Mouse (Mus musculus): Measurements from ENCODE around the gene Tmc1. TPM values are rescaled to one million over a fixed set of nuclear protein-coding genes. Genes with fewer than 3 reads are reported as not detected.

Gene Tmc1
- polyA plus RNA-seq, 1 experiment: not detected

DNA sequence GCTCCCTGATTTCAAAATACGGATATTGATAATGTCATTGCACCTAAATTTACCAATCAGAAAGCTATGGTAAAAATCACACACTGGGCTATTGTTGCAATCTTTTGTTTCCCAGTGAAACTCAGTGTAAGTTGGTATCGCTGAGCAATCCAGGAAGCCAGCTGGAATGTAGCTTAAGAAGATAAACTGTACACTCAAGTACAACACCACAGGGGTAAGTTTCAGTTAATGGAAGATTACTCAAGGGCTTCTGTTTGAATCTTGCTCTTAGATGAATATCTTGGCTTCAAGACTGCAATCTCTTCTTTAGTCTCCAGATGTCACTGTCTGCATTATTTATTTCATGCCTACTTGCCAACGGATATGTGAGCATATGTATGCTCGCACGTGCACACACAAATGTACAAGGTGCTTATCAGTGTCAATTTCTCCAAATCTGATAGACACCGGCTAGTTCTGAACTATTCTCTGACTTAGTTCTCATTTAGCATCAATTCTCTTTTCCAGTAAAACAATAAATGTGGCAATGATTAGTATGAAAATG lies 156.4 kb downstream of the Tmc1 start:
- H3K4me3 ChIP-seq: no peak overlapping the region
- TF ChIP-seq POLR2AphosphoS2 (IDR thresholded peaks at IDR 0.05; ENCODE audit: insufficient read length, low read depth) (no peak), POLR2A (IDR thresholded peaks at IDR 0.05; ENCODE audit: insufficient read length, low read depth) (no peak), E2F4 (IDR thresholded peaks at IDR 0.05; ENCODE audit: insufficient read depth) (no peak), USF1 (IDR thresholded peaks at IDR 0.05; ENCODE audit: low read depth) (no peak), MYOD1 (IDR thresholded peaks at IDR 0.05; ENCODE audit: control insufficient read depth in 1 of 3, insufficient read length in 2 of 3, low read depth in 2 of 3) (no peak), TCF12 (IDR thresholded peaks at IDR 0.05; ENCODE audit: insufficient read depth, poor library complexity, severe bottlenecking) (no peak), TCF3 (IDR thresholded peaks at IDR 0.05; ENCODE audit: insufficient read length, low read depth) (no peak), REST (IDR thresholded peaks at IDR 0.05; ENCODE audit: insufficient read depth, insufficient read length) (no peak), MYOG (IDR thresholded peaks at IDR 0.05; ENCODE audit: control insufficient read depth in 1 of 3, insufficient read depth in 1 of 3, insufficient read length in 2 of 3, low read depth in 2 of 3) (no peak), MAX (IDR thresholded peaks at IDR 0.05; ENCODE audit: low read depth) (no peak), SRF (IDR thresholded peaks at IDR 0.05; ENCODE audit: control insufficient read depth, insufficient read length, low read depth) (no peak), CEBPB (IDR thresholded peaks at IDR 0.05; ENCODE audit: insufficient read depth, poor library complexity, severe bottlenecking) (no peak)
- no peaks in the 10 kb centered on the region for H3K27me3 ChIP-seq (ENCODE audit: control insufficient read depth, insufficient read depth, insufficient read length)
- no peak overlapping the region for H3ac ChIP-seq (ENCODE audit: control insufficient read depth, insufficient read length)
- no peaks in the 10 kb centered on the region for H3K36me3 ChIP-seq (ENCODE audit: control insufficient read depth, insufficient read depth)
- no peak overlapping the region for H3K4me2 ChIP-seq (ENCODE audit: low read depth)
- H3K79me2 ChIP-seq (ENCODE audit: control insufficient read depth, insufficient read depth): no peaks in the 10 kb centered on the region

DNA sequence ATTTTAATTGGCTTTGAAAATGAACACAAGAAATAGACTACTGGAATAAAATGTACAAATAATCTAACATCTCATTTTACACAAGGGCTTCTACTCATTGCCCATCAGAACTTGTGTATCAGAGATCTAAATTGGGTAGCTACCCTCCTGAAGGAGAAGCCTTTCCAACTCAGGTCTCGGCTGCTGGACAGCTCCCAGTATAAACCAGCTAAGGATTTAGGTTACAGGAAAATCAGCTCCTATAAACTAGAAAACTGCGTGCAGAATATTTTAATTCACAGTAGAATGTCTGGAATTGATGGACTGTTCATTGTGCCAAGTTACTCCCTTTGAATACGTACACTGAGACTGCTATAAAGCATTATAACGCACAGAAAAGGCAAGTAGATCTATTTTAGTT lies 158.0 kb downstream of the Tmc1 start:
- no peak for TF ChIP-seq CEBPB (IDR thresholded peaks at IDR 0.05; ENCODE audit: insufficient read depth, poor library complexity, severe bottlenecking)
- no peak for TF ChIP-seq E2F4 (IDR thresholded peaks at IDR 0.05; ENCODE audit: insufficient read depth)
- no peak for TF ChIP-seq MYOG (IDR thresholded peaks at IDR 0.05; ENCODE audit: control insufficient read depth in 1 of 3, insufficient read depth in 1 of 3, insufficient read length in 2 of 3, low read depth in 2 of 3)
- TF ChIP-seq POLR2AphosphoS2 (IDR thresholded peaks at IDR 0.05; ENCODE audit: insufficient read length, low read depth): no peak
- no peak for TF ChIP-seq TCF12 (IDR thresholded peaks at IDR 0.05; ENCODE audit: insufficient read depth, poor library complexity, severe bottlenecking)
- TF ChIP-seq USF1 (IDR thresholded peaks at IDR 0.05; ENCODE audit: low read depth): no peak
- TF ChIP-seq TCF3 (IDR thresholded peaks at IDR 0.05; ENCODE audit: insufficient read length, low read depth): no peak
- no peak for TF ChIP-seq MAX (IDR thresholded peaks at IDR 0.05; ENCODE audit: low read depth)
- no peak for TF ChIP-seq MYOD1 (IDR thresholded peaks at IDR 0.05; ENCODE audit: control insufficient read depth in 1 of 3, insufficient read length in 2 of 3, low read depth in 2 of 3)
- no peak for TF ChIP-seq SRF (IDR thresholded peaks at IDR 0.05; ENCODE audit: control insufficient read depth, insufficient read length, low read depth)
- no peak for TF ChIP-seq POLR2A (IDR thresholded peaks at IDR 0.05; ENCODE audit: insufficient read length, low read depth)
- TF ChIP-seq REST (IDR thresholded peaks at IDR 0.05; ENCODE audit: insufficient read depth, insufficient read length): no peak
- Histone ChIP-seq H3K4me3 (no peak overlapping the region), H3ac (ENCODE audit: control insufficient read depth, insufficient read length) (no peak overlapping the region), H3K79me2 (ENCODE audit: control insufficient read depth, insufficient read depth) (no peaks in the 10 kb centered on the region), H3K4me2 (ENCODE audit: low read depth) (no peak overlapping the region), H3K27me3 (ENCODE audit: control insufficient read depth, insufficient read depth, insufficient read length) (no peaks in the 10 kb centered on the region), H3K36me3 (ENCODE audit: control insufficient read depth, insufficient read depth) (no peaks in the 10 kb centered on the region)

DNA sequence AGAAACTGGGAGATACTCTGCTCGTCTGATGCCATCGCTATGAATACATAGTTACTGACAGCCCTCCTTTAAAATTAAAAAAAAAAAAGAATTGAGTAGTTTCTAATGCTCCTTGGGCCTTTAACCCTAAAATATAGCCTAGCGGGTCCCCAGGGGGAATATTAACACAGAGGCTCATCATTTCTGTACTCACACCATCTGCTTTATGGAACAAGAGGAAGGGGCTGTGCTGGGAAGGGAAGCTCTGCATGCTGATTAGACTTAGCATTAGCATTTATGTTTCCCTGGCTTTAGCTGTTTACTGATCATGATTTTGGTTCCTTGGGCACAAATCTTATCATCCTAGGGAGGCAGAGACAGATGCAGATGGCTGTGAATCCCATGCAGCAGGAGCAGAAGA lies 159.0 kb downstream of the Tmc1 start:
- no peaks in the 10 kb centered on the region for H3K79me2 ChIP-seq (ENCODE audit: control insufficient read depth, insufficient read depth)
- no peak overlapping the region for H3K4me2 ChIP-seq (ENCODE audit: low read depth)
- no peak for TF ChIP-seq MYOD1 (IDR thresholded peaks at IDR 0.05; ENCODE audit: control insufficient read depth in 1 of 3, insufficient read length in 2 of 3, low read depth in 2 of 3)
- TF ChIP-seq MYOG (IDR thresholded peaks at IDR 0.05; ENCODE audit: control insufficient read depth in 1 of 3, insufficient read depth in 1 of 3, insufficient read length in 2 of 3, low read depth in 2 of 3): no peak
- TF ChIP-seq POLR2A (IDR thresholded peaks at IDR 0.05; ENCODE audit: insufficient read length, low read depth): no peak
- TF ChIP-seq MAX (IDR thresholded peaks at IDR 0.05; ENCODE audit: low read depth): no peak
- TF ChIP-seq CEBPB (IDR thresholded peaks at IDR 0.05; ENCODE audit: insufficient read depth, poor library complexity, severe bottlenecking): no peak
- no peak for TF ChIP-seq POLR2AphosphoS2 (IDR thresholded peaks at IDR 0.05; ENCODE audit: insufficient read length, low read depth)
- no peak for TF ChIP-seq TCF12 (IDR thresholded peaks at IDR 0.05; ENCODE audit: insufficient read depth, poor library complexity, severe bottlenecking)
- TF ChIP-seq SRF (IDR thresholded peaks at IDR 0.05; ENCODE audit: control insufficient read depth, insufficient read length, low read depth): no peak
- TF ChIP-seq REST (IDR thresholded peaks at IDR 0.05; ENCODE audit: insufficient read depth, insufficient read length): no peak
- no peak for TF ChIP-seq TCF3 (IDR thresholded peaks at IDR 0.05; ENCODE audit: insufficient read length, low read depth)
- H3K27me3 ChIP-seq (ENCODE audit: control insufficient read depth, insufficient read depth, insufficient read length): no peaks in the 10 kb centered on the region
- no peak overlapping the region for H3K4me3 ChIP-seq
- H3ac ChIP-seq (ENCODE audit: control insufficient read depth, insufficient read length): no peak overlapping the region
- no peaks in the 10 kb centered on the region for H3K36me3 ChIP-seq (ENCODE audit: control insufficient read depth, insufficient read depth)

DNA sequence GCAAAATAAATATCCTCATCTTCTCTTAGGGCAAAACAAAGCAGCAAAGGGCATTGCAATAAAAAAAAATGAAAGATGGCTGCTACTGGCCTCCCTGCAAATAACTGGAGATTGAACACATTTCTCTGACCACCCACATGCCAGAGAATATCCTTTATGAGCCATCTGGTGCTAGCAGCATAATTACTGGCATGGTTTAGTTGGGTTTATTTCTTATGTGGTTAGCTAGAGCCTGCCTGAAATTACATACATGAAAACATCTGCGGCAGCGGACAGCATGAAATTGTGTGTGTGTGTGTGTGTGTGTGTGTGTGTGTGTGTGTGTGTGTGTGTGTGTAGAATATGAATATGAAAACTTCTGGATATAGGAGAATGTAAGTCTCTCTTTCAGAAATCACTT lies 161.2 kb downstream of the Tmc1 start:
- Histone ChIP-seq H3K4me3 (no peak overlapping the region), H3K27me3 (ENCODE audit: control insufficient read depth, insufficient read depth, insufficient read length) (no peaks in the 10 kb centered on the region), H3ac (ENCODE audit: control insufficient read depth, insufficient read length) (no peak overlapping the region), H3K4me2 (ENCODE audit: low read depth) (no peak overlapping the region), H3K79me2 (ENCODE audit: control insufficient read depth, insufficient read depth) (no peaks in the 10 kb centered on the region), H3K36me3 (ENCODE audit: control insufficient read depth, insufficient read depth) (no peaks in the 10 kb centered on the region)
- no peak for TF ChIP-seq TCF12 (IDR thresholded peaks at IDR 0.05; ENCODE audit: insufficient read depth, poor library complexity, severe bottlenecking)
- no peak for TF ChIP-seq CEBPB (IDR thresholded peaks at IDR 0.05; ENCODE audit: insufficient read depth, poor library complexity, severe bottlenecking)

DNA sequence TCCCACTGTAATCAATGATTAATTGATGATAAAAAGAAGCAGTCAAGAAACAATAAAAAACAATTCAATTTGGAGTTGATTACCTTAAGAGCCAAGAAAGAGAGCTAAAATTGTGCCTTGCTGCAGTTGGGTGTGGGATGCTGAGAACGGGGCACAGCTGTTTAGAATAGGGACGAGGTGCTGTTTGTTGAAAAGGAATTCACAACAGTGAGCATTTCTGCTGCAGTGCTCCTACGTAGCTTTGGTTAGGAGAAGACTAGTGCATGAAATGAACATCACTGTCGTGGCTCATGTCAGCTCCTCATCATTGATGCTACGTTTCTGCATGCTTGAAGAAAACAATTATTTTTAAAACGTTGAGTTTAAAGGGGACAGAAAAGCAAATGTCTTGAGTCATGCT lies 166.7 kb downstream of the Tmc1 start:
- Histone ChIP-seq H3K4me2 (ENCODE audit: low read depth) (no peak overlapping the region), H3K36me3 (ENCODE audit: control insufficient read depth, insufficient read depth) (no peaks in the 10 kb centered on the region), H3K27me3 (ENCODE audit: control insufficient read depth, insufficient read depth, insufficient read length) (no peaks in the 10 kb centered on the region), H3ac (ENCODE audit: control insufficient read depth, insufficient read length) (no peak overlapping the region), H3K4me3 (no peak overlapping the region), H3K79me2 (ENCODE audit: control insufficient read depth, insufficient read depth) (no peaks in the 10 kb centered on the region)
- TF ChIP-seq E2F4 (IDR thresholded peaks at IDR 0.05; ENCODE audit: insufficient read depth) (no peak), MYOG (IDR thresholded peaks at IDR 0.05; ENCODE audit: control insufficient read depth in 1 of 3, insufficient read depth in 1 of 3, insufficient read length in 2 of 3, low read depth in 2 of 3) (no peak), USF1 (IDR thresholded peaks at IDR 0.05; ENCODE audit: low read depth) (no peak), MYOD1 (IDR thresholded peaks at IDR 0.05; ENCODE audit: control insufficient read depth in 1 of 3, insufficient read length in 2 of 3, low read depth in 2 of 3) (no peak), REST (IDR thresholded peaks at IDR 0.05; ENCODE audit: insufficient read depth, insufficient read length) (no peak), TCF3 (IDR thresholded peaks at IDR 0.05; ENCODE audit: insufficient read length, low read depth) (no peak), CEBPB (IDR thresholded peaks at IDR 0.05; ENCODE audit: insufficient read depth, poor library complexity, severe bottlenecking) (no peak), MAX (IDR thresholded peaks at IDR 0.05; ENCODE audit: low read depth) (no peak), SRF (IDR thresholded peaks at IDR 0.05; ENCODE audit: control insufficient read depth, insufficient read length, low read depth) (no peak), POLR2A (IDR thresholded peaks at IDR 0.05; ENCODE audit: insufficient read length, low read depth) (no peak), POLR2AphosphoS2 (IDR thresholded peaks at IDR 0.05; ENCODE audit: insufficient read length, low read depth) (no peak), TCF12 (IDR thresholded peaks at IDR 0.05; ENCODE audit: insufficient read depth, poor library complexity, severe bottlenecking) (no peak)

Measured in myocyte (in vitro differentiated cells).